Mouse (Mus musculus): ENCODE results near the gene Slfn5. TPM values are rescaled to one million over a fixed set of nuclear protein-coding genes. Genes with fewer than 3 reads are reported as not detected.
"Not testable (repeated sequence)": the region's sequence is repeated elsewhere in the genome, so short reads cannot be mapped to it uniquely, and the experiment has no call there.

Slfn5 gene
- polyA plus RNA-seq, 1 experiment from 2014 or later: 1.9 TPM

DNA sequence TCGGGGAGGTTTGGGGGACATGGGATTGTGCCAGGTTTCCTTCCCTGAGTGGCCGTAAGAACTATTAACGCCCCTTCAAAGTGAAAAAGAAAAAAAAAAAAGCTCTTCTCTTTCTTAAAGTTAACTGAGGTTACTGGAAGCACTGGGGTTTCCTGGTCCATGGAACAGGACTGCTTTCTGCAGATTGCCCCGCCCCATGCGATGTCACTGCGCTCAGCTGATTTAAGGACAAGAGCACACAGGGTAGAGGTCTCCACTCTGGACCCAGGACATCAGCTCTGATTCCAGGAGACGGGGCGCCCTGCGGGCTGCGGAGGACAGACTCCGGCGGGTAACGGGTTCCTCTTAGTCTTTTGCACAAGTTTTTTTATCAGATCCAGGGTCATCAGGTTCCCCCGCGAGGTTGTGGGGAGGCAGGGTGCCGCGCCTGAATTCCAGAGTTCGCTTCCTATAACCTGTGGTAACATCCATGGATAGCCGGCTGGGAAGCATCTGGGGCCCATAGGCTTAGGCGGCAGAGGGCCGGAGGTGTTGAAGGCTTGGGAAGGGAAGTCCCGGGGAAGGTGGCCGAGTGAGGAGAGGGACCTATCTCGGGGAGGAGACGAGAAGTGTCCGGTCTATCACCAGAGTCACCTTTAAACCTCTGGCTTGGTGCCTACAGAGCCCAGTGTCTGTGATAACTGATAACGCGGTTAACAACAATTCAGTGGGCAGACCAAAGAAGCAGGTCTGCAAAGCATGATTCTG lies 889 bp downstream of the Slfn5 start:
- H3K4me2 ChIP-seq: peak overlapping the region; percentile 33
- H3K4me1 ChIP-seq (replicated peaks): peaks cover 9% of the 10 kb centered on the region; the same call in 1 of the 2 replicates
- H3K27ac ChIP-seq (replicated peaks): no peak overlapping the region
- peak overlapping the region; percentile 14 for H3K4me3 ChIP-seq
- no peaks in the 10 kb centered on the region for H3K36me3 ChIP-seq
- H3K27me3 ChIP-seq: peaks cover 51% of the 10 kb centered on the region
- WGBS: 14% methylated on average over 28 of the region's 28 CpGs
- H3K9me3 ChIP-seq: no peaks in the 10 kb centered on the region
- H3K9ac ChIP-seq: 0 out of 2 replicates have a peak overlapping the region, but pooled peaks have one; percentile 19
- ATAC-seq (ENCODE audit: low FRiP score, low read depth): no peak

DNA sequence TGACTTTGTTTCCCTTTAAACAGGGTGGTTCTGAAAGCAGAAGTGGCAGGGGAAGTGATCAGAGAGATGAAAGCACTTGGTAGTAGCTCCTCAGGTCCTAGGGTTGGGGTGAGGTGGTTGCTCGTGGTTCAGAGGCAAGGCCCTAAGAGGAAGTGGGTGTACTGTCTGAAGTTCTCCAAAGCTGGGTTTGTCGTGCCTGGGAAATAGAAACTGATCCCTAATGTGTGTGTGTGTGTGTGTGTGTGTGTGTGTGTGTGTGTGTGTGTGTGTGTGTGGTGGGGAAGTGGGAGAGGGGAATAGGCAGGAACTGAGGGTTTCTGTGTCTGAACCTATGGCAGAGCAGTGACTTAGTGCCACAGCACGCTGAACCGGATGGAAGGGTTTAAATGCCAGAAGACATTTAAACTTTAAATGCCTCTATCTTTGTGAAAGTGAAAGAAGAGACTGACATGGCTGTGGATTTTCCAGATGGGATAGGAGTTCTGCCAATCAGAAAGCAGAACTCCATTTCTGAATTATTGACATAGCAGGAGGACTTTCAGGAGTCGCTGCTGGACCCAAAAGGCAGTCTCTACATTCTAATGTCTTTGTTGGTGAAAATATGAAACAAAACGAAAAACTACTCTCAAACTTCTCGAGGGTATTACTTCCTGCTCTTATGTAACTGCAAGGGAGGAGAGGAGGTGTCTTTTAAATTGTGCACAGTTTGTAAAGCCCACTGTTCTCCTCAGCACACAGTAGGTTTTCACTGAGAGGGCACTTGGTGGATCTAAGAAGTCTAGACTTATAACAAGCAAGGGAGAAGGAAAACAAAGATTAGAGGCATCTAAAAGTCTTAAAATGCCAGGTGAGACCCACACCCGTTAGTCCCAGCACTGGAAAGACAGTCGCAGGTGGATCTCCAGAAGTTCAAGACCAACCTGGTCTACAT lies 1.7 kb downstream of the Slfn5 start:
- Histone ChIP-seq H3K27ac (replicated peaks) (no peak overlapping the region), H3K9me3 (no peaks in the 10 kb centered on the region), H3K4me3 (no peak overlapping the region), H3K27me3 (peaks cover 51% of the 10 kb centered on the region), H3K4me1 (replicated peaks) (peaks cover 9% of the 10 kb centered on the region; the same call in 1 of the 2 replicates), H3K36me3 (no peaks in the 10 kb centered on the region), H3K9ac (no peak overlapping the region), H3K4me2 (no peak overlapping the region)
- 74% methylated on average over 9 of the region's 9 CpGs for WGBS
- ATAC-seq (ENCODE audit: low FRiP score, low read depth): no peak

DNA sequence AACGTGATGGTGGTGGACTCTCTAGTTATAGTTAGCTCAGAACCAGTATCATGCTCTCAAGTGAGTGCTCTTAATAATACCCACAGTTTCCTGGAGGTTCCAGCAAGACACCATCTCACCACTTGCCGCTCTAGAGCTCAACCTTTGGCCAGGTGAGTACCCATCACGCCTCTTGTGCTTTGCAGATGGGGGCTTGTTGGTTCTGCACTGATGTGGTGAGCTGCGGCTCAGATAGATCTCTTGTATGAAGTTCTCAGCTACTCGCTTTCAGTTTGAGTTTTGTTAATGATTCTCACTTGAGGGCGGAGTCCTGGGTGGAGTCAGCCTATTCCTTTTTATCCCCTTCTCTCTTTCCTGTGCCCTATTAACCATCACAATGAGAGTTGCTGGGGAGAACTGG lies 3.5 kb downstream of the Slfn5 start:
- peaks cover 44% of the 10 kb centered on the region for H3K27me3 ChIP-seq
- no peak for ATAC-seq (ENCODE audit: low FRiP score, low read depth)

DNA sequence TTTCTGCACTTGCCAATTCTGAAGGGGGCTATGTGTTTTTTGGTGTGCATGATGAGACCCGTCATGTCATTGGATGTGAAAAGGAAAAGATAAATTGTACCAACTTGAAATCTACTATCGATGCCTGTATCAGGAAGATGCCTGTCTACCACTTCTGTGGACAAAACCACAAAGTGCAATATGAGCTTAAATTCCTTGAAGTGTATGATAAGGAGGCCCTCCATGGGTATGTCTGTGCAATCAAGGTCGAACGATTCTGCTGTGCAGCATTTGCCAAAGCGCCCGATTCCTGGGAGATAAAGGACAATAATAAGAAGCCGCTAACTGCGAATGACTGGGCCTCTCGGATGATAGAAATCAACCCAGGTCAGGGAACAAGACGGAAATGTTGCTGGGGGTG lies 5.8 kb downstream of the Slfn5 start:
- Histone ChIP-seq H3K36me3 (no peaks in the 10 kb centered on the region), H3K4me3 (no peak overlapping the region), H3K4me1 (replicated peaks) (peaks cover 2% of the 10 kb centered on the region; the same call in 1 of the 2 replicates), H3K9me3 (no peaks in the 10 kb centered on the region), H3K4me2 (no peak overlapping the region), H3K9ac (no peak overlapping the region), H3K27me3 (peaks cover 32% of the 10 kb centered on the region), H3K27ac (replicated peaks) (no peak overlapping the region)
- WGBS: 77% methylated on average over 10 of the region's 10 CpGs
- no peak for ATAC-seq (ENCODE audit: low FRiP score, low read depth)

More for the DNA sequence above, 3.5 kb downstream of the Slfn5 start:
- no peaks in the 10 kb centered on the region for H3K9me3 ChIP-seq
- peaks cover 9% of the 10 kb centered on the region; the same call in 1 of the 2 replicates for H3K4me1 ChIP-seq (replicated peaks)
- H3K4me3 ChIP-seq: no peak overlapping the region
- no peaks in the 10 kb centered on the region for H3K36me3 ChIP-seq
- H3K4me2 ChIP-seq: no peak overlapping the region
- H3K27ac ChIP-seq (replicated peaks): no peak overlapping the region
- no peak overlapping the region for H3K9ac ChIP-seq
- 77% methylated on average over 6 of the region's 6 CpGs for WGBS

DNA sequence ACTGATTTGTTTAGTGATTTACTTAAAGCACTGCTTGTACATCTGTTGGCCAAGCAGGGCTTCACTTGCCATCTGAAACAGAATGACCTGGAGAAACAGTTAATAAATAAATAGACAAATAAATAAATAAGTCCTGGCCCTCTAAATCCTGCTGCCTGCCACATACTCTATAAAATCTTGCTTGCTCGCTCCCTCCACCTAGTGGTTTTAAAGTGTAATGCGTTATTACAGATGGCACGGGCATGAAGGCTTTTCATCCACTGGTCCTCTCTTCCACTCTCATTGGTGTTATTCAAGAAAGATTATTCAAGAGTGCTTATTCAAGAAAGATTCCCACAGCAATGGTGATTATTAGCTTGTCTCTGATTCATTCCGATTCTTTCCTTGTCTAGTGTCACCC lies 8.5 kb downstream of the Slfn5 start:
- ATAC-seq (ENCODE audit: low FRiP score, low read depth): no peak
- 16% methylated on average over 4 of the region's 4 CpGs for WGBS

DNA sequence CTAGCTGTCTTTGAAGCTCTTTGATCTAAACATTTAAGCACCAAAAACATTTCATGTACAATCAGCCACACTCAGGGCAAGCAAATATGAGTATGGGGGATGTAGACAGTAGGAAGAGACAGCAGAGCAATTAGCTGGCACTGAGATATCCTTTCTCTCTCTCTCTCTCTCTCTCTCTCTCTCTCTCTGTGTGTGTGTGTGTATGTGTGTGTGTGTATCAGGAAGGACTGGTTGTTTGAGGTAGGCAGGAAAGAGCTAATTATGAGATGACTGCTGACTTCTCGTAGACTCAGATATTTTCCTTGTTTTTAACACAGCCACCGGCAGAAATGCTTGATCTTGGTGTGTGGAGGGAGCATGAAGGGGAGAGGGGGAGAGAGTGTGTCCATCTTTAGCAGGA lies 10.6 kb downstream of the Slfn5 start:
- Histone ChIP-seq H3K9ac (no peak overlapping the region), H3K27me3 (peaks cover 5% of the 10 kb centered on the region; the same call in 1 of the 2 replicates), H3K9me3 (no peaks in the 10 kb centered on the region), H3K4me2 (no peak overlapping the region), H3K4me3 (no peak overlapping the region), H3K27ac (replicated peaks) (no peak overlapping the region), H3K4me1 (replicated peaks) (no peaks in the 10 kb centered on the region), H3K36me3 (no peaks in the 10 kb centered on the region)
- no peak for ATAC-seq (ENCODE audit: low FRiP score, low read depth)
- 75% methylated on average over 2 of the region's 2 CpGs for WGBS

More for the DNA sequence above, 8.5 kb downstream of the Slfn5 start:
- H3K36me3 ChIP-seq: no peaks in the 10 kb centered on the region
- H3K4me3 ChIP-seq: no peak overlapping the region
- H3K9me3 ChIP-seq: no peaks in the 10 kb centered on the region
- no peaks in the 10 kb centered on the region for H3K4me1 ChIP-seq (replicated peaks)
- H3K27ac ChIP-seq (replicated peaks): no peak overlapping the region
- no peak overlapping the region for H3K9ac ChIP-seq
- H3K27me3 ChIP-seq: peaks cover 5% of the 10 kb centered on the region; the same call in 1 of the 2 replicates
- H3K4me2 ChIP-seq: no peak overlapping the region

DNA sequence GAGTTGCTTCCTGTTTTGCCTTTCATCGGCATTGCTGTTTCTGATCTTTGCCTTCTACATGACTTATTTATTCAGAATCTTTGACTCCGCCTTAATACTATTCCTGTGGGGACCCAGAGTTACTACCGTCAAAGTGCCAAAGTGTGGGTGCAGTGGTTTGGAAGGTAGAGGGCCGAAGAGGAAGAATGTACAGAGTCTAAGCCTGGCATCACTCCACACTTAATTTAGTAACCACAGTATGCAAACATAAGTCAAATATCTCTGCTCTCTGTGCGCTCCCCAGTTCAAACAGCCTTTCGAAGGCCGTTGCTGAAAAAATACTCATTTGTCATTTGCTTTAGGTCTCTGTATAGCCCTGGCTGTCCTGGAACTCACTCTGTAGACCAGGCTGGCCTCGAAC lies 11.1 kb downstream of the Slfn5 start:
- WGBS: 87% methylated on average over 8 of the region's 8 CpGs
- Histone ChIP-seq H3K4me3 (no peak overlapping the region), H3K9ac (no peak overlapping the region), H3K4me1 (replicated peaks) (no peaks in the 10 kb centered on the region), H3K27me3 (peaks cover 5% of the 10 kb centered on the region; the same call in 1 of the 2 replicates), H3K4me2 (no peak overlapping the region), H3K27ac (replicated peaks) (no peak overlapping the region), H3K36me3 (no peaks in the 10 kb centered on the region), H3K9me3 (no peaks in the 10 kb centered on the region)
- ATAC-seq (ENCODE audit: low FRiP score, low read depth): no peak

DNA sequence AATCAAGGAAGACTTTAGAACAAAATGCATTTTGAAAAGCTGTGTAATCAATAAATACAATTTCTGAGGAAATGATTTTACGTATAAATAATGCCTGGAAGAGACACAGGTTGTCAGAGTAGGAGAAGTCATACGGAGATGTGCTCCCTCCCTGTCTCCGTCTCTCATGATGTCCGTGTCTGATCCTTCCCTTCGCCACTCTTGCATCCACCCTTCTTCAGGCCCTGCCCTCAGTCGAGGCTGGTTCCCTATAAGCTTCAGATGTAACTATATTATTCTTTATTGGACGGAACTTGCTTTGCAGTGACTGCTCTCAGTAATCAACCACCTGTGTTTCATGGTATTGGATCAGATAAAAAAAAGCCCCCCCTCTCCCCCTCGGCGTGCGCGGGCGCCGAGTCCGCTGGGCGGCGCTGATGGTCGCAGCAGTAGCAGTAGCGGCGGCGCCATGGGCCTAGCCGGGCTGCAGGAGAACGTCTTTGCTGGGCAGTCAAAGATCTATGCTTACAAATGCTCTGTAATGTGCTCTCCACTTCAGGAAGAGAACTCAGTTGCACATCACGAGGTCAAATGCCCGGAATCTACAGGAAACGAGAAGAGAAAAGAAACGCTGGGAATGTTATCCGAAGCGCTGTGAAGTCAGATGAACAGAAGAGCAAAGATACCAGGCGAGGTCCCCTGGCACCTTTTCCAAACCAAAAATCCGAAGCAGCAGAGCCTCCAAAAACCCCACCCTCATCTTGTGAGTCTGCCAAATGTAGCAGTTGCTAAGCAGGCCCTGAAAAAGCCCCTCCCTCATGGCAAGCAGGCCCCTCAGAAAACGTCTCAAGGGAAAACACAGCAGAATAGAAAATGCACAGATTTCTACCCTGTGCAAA lies 19.8 kb downstream of the Slfn5 start:
- 0 out of 2 replicates have a peak, but pooled peaks cover 3% of the 10 kb centered on the region for H3K27me3 ChIP-seq
- peak overlapping the region; percentile 34; the same call in 1 of the 2 replicates for H3K9ac ChIP-seq
- peak overlapping the region; percentile 33 for H3K4me3 ChIP-seq
- peak; percentile 79; the same call in 1 of the 2 replicates for ATAC-seq (ENCODE audit: low FRiP score, low read depth)
- peak overlapping the region; percentile 56 for H3K4me2 ChIP-seq
- H3K4me1 ChIP-seq (replicated peaks): peaks cover 14% of the 10 kb centered on the region
- no peaks in the 10 kb centered on the region for H3K36me3 ChIP-seq
- H3K9me3 ChIP-seq: no peaks in the 10 kb centered on the region
- WGBS: 6% methylated on average over 31 of the region's 31 CpGs
- peak overlapping the region; percentile 77 for H3K27ac ChIP-seq (replicated peaks)

DNA sequence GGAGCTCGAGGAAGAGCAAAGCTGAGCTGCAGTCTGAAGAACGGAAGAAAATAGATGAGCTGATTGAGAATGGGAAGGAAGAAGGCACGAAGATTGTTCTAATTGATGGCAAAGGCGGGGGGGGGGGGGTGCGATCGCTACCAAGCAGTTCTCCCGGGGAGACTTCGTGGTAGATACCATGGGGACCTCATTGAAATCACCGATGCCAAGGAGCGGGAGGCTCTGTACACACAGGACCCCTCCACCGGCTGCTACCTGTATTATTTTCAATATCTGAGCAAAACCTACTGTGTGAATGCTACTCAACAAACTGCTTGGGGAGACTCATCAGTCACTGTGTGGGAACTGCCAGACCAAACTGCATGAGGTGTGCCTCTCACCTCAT lies 20.4 kb downstream of the Slfn5 start:
- H3K4me1 ChIP-seq (replicated peaks): peaks cover 14% of the 10 kb centered on the region
- H3K9me3 ChIP-seq: no peaks in the 10 kb centered on the region
- H3K36me3 ChIP-seq: no peaks in the 10 kb centered on the region
- peak overlapping the region; percentile 77 for H3K27ac ChIP-seq (replicated peaks)
- H3K27me3 ChIP-seq: 0 out of 2 replicates have a peak, but pooled peaks cover 3% of the 10 kb centered on the region
- peak overlapping the region; percentile 56 for H3K4me2 ChIP-seq
- 0 out of 2 replicates have a peak, but pooled peaks have one; percentile 6 for ATAC-seq (ENCODE audit: low FRiP score, low read depth)
- H3K9ac ChIP-seq: no peak overlapping the region; the same call in 1 of the 2 replicates
- WGBS: 43% methylated on average over 10 of the region's 11 CpGs
- H3K4me3 ChIP-seq: peak overlapping the region; percentile 33; the same call in 1 of the 2 replicates

DNA sequence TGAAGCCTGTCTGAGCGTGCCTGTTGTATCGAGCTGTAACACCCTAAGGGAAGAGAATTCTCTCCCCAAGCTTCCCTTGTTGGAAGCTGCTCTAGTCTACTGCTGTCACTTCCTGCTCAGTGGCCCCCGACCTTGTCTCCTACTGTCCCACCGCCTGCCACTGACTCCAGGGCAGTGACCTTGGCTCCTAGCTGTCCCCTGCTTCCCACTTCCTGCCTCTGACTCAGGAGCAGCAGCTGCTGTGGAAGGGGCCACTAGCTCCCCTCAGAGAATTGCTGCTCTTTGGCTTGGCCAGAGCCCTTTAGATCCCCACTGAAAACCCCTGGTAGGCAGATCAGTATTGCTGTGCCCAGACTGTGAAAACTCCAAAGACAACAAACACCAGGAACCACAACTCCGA lies 22.8 kb downstream of the Slfn5 start:
- Histone ChIP-seq H3K27me3 (0 out of 2 replicates have a peak, but pooled peaks cover under 1% of the 10 kb centered on the region), H3K36me3 (no peaks in the 10 kb centered on the region), H3K9me3 (no peaks in the 10 kb centered on the region), H3K9ac (no peak overlapping the region), H3K4me1 (replicated peaks) (peaks cover 14% of the 10 kb centered on the region), H3K27ac (replicated peaks) (no peak overlapping the region), H3K4me3 (no peak overlapping the region), H3K4me2 (no peak overlapping the region)
- WGBS: 66% methylated on average over 5 of the region's 5 CpGs
- no peak for ATAC-seq (ENCODE audit: low FRiP score, low read depth)

DNA sequence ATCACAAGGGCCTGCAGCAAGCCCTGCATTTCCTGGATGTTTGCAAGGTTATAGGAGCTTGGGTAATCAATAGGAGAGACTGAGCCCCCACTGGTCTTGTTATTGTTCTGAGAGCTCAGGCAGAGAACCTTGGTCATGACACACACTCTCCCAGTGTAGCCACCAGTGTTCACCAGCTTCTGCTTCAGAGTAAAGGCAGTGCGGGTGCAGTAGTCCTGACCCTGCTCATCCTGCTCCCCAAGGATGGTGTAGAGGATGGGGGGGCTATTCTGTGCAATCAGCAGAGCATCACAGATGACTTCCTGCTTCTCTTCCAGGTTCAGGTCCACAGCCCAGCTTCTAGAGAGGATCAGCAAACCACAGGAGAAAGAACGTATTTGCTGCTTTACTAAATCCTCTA lies 31.3 kb downstream of the Slfn5 start:
- H3K4me2 ChIP-seq; ATAC-seq (ENCODE audit: low FRiP score, low read depth); H3K4me1 ChIP-seq (replicated peaks); H3K9me3 ChIP-seq; H3K36me3 ChIP-seq; H3K9ac ChIP-seq; H3K27ac ChIP-seq (replicated peaks); H3K4me3 ChIP-seq; H3K27me3 ChIP-seq: not testable (repeated sequence)
- 91% methylated on average over 2 of the region's 2 CpGs for WGBS

Data from hindbrain, embryonic 15.5 days (tissue).